Mouse (Mus musculus): Measurements from ENCODE around the gene Rps6ka3. TPM values are rescaled to one million over a fixed set of nuclear protein-coding genes. Genes with fewer than 3 reads are reported as not detected.

The Rps6ka3 gene
- polyA plus RNA-seq, 2 experiments from 2014 or later: 6.3 to 9.4 TPM

- no peak for ATAC-seq
Observed at GRCm38 (mm10) chrX:159364506-159364905, 154.4 kb downstream of the Rps6ka3 start.

DNA sequence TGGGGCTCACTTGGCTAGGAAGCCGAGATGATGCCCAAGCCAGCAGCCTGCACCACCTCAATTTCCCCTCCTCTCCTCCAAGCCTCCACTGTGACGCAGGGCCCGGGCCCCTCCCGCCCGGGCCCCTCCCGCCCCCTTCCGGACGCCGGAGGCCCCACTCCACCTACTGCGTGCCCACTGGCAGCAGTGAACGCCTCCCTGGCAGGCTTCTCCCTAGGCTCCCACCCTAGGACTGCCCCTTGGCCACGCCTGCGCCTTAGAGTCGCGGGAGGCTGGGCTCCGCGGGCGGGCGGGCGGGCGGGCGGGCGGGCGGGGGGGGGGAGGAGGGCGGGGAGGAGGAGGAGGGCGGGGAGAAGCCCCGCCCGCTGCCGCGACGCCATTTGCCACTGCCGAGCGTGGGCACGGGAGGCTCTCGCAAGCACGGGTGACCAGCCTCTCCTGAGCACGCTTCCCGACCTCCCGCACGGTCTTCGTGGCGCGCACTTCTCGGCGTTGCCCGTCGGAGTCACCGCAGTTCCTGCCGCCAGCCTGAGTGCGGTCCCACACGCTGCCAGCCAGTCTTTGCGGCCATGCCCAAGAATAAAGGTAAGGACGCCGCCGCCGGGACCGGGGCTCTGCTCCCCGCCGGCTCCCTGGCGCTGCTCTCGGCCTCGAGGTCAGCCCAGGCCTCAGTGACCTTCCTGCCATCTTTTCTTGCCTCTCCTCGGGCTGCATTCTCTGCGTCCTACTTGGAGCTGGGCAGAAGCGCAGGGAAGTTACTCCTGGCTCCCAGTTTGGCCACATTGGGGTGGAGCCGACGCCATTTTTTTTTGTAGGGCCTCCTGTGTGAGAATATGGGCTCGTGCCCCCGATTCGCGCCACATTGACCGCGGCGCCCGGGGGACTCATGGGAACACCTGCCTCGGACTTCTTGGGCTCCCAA, 162.0 kb downstream of the Rps6ka3 start, which contains the start of gene Eif1ax:
TSS of gene Eif1ax (plus strand) at position 348 of the 922 bp plus-strand sequence.
- ATAC-seq: peak; percentile 86

DNA sequence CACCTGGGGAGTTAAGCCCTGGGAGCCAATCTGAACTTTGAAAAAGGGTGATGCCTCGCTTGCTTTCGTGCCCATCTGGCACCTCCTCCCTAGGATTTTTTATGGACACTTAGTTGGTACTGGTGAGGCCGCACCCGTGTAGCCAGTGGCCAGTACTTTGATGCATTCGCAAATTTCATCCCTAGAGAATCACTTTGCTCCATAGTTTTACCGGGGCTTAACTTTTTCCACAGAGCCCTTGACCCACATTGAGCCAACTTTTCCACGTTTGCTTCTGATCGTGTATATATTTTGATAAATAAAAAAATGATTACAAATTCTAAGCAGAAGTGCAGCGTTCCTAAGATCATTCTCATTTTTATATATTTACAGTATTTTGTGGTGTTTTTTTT, 162.6 kb downstream of the Rps6ka3 start:
- ATAC-seq: no peak

GRCm38 (mm10) chrX:159387105-159387504, 177.0 kb downstream of the Rps6ka3 start:
- ATAC-seq: no peak

DNA sequence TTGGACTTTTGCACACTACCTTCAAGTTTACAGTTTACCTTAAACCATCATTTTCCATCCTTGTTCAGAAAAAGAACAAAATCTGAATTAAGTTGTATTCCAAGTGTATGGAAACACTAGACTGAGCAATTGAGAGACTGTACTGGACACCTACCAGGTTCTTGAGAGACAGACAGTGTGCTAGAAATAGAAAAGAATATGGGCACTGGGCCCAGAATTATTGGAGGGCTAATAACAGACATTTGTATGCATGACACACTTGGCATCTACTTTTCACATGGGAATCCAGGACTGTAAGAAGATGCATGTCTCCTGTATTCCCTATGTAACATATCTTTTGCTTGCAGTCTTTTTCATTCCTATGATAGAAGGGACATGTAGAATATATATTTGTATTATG, 178.8 kb downstream of the Rps6ka3 start:
- no peak for ATAC-seq

GRCm38 (mm10) chrX:159390347-159390962, 180.3 kb downstream of the Rps6ka3 start:
- no peak for ATAC-seq

DNA sequence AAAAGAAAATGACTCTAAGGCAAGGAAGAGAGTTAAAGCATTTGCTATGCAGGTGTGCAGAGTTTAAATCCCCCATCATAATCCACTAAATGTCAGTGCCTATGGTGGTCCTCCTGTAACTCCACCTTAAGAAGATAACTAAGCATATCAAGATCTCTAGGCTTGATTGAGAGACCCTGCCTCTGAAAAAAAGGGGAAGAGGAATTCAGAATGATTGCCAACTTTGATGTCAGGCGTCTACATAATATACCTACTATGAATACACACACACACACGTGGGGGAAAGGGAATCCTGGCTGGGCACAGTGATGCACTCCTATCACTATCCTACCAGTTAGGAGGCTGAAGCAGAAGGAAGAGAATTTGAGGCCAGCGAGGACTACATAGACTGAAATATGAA, 181.1 kb downstream of the Rps6ka3 start:
- ATAC-seq: no peak

DNA sequence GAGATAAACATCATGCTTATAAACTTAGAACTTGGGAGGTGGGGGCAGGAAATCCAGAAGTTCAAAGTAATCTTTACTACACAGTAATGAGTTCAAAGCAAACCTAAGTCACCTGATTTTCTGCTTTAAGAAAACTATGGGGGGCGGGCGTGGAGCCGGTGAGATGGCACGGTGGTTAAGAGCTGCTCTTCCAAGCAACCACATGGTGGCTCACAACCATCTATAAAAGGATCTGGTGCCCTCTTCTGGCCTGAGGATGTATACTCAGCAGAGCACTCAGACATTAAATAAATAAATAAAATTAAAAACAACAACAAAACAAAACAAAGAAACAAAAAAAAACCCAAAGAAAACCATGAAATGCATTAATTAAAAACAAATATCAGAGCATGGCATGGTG, 199.1 kb downstream of the Rps6ka3 start:
- ATAC-seq: peak; percentile 82

GRCm38 (mm10) chrX:159414130-159414828, 204.2 kb downstream of the Rps6ka3 start, which contains the start of gene Map7d2:
TSS of gene Map7d2 (plus strand) at chrX:159414572.
- ATAC-seq: no peak

DNA sequence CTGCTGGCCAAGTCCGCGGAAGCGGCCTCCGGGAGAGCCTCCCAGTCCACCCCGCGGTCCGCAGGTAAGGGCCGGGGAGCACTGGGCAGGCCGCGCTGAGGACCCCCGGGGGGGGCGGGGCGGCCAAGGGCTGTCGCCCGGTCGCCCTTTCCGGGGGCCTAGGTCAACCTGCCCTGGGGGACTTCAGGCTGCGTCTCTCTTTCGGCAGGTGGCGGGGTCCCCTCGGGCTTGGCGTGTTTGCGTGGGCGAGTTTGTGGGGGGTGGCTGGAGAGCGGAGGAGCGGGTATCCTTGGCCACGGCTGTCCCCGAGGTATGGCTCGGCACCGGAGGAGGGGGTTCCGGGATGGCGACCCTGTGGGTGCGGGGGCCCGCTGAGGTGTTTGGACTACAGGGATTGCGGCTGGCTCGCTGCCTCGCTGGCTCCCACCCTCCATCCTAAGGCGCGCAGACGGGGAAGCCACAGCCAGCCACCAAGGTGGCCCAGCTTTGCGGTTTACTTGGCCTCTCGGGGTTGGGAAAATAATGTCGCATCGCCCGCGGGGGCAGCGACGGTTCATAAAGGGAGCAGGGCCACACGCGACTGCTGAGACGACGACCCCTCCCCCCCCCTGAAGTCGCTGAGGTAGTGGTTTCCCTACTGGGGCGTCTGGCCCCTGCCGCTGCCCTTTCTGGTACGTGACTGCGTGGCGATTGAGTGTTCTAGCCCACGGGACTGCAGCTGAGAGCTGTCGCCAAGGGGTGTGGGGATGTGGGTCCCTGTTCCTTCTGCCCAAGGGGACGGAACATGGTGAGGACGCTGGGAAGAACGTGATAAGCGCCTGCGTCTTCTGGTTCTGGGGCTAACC, 204.9 kb downstream of the Rps6ka3 start:
- no peak for ATAC-seq

Other genes with a start within 250 kb of the Rps6ka3 start
- gene Eif1ax, start 161.9 kb downstream of the Rps6ka3 start, polyA plus RNA-seq (2017; shearing (Covaris generic)): 10 to 100 TPM; 65.9 to 97.7 TPM
- not detected for gene Map7d2, start 204.3 kb downstream of the Rps6ka3 start, polyA plus RNA-seq (2017; shearing (Covaris generic))

All from activated CD4-positive, CD25-positive, alpha-beta regulatory T cell, adult 4 months (primary cell).